Mouse (Mus musculus) cerebellum, adult 9-11 months (tissue): ENCODE measurements around the gene Cfi.

Experiments used
- DNase-seq: peaks from one replicate; pipeline ENCODE4 v3.0.0; 2022

Cfi gene

DNA sequence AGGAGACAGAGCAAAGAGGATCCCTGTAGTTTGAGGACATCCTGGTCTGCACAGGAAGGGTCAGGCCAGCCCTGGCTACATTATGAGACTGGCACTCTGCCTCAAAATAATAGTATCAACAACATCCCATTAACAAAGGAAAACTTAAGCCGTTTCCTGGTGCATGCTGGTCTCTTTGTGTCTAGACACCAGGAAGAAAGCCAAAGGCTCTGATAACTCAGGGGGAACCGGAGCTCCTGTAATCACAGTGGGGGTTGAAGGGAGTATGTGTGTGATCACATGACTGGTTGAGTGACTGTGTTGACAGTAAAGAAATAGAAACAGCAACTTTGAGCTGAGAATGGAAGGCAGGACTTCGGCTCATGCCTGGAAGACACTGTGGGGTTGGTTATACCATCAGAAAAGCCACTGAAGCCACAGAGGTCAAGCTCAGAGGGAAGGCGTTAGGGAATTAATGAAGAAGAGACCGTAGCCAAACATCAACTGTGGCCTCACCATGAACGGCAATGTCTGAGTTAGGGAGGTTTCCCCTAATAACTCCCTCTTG is at the start of gene Cfi:
Gene Cfi (plus strand): TSS at position 497 of the 547 bp plus-strand sequence.
- no peak for DNase-seq

DNA sequence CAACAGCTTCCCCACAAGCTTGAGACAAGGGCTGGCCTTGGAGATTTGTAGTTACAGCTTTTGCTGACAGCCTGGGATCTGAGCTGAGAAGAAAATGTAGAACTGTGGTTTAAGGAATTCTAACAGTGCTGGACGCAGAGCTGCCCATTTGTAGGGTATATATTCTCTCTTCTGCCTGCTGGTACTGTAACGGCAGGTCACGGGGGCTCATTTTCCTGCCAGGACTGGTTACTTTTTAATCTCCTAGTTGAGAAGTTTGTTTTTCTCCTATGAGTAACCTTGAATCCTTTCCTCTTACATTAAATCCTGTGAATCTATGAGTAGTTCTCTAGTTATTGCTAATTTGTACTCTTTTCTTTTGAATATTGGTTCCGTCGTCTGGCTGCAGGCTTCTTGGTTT is 41.9 kb upstream of the Cfi start:
- no peak for DNase-seq

DNA sequence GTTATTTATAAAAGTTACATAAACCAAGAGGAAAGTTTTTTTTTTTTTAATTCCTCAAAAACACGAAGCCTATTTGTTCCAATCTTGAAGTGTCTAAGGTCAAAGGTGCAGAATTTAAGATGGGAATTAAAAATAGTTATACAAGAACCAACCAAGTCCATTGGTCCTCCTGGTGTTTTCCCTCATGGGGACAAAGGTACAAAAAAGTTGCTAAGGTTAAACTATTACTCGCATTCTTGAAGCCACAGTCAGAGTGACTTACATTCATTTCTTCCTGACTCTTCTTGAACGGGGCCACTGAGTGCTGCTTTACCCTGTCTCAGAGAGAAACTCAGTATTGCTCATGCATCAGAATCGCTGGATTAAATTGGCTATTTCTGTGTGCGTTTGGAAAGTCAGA is 38.3 kb upstream of the Cfi start:
- no peak for DNase-seq

DNA sequence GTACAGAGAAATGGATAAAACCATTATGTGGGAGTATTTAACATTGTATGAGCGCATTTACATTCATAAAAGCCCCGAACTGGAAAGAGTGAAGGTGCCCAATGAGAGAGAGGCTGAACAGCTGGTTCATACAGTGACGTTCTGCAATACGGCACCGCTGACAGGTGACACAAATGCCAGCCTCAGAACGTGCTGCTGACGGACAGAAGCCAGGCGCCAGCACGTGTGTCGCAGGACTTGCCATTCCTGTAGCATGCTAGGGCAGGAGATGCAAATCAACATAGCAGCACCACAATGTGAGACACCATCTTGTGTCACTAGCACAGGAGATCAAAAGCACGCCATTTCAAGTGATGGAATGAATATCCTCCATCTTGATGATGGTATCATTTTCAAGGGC is 37.1 kb upstream of the Cfi start:
- no peak for DNase-seq

DNA sequence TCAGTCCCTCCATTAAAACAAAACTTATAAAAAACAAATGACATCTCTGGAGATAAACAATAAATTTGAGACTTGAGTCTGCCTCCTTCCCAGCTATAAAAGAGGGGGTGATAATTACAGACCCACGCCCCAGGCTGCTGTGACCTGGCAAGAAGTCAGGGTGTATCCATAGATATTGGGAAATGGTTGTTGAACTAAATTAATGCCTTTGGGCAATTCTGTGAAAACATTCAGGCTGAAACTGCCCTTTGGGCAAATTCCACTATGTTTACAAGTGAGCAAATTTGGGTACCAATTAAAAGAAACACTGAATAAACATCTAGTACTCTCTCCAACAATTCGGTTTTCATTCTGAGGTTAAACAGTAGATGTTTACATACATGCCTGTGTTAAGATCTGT is 36.7 kb upstream of the Cfi start:
- DNase-seq = no peak

DNA sequence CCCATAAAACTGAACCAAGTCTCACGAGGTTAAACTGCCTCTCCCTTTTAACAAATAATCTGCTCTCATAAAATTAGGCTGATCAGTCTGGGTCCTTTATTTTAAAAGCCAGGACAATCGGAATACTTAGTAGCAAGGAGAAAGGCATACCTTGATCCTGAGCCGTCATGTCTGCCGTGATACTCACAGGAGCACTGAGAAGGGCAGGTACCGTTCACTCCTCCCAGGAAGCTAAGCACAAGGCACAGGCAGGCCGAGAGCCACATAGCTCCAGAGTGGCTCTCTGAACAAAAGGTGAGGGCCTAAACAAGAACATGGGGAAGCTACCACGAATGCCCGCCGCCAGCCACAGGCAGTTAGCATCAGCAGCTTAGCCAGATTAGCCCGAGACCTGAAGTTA is 31.9 kb upstream of the Cfi start, which contains the start of gene Lrit3:
Gene Lrit3 (minus strand): TSS at position 266 of the 400 bp plus-strand sequence.
- no peak for DNase-seq

DNA sequence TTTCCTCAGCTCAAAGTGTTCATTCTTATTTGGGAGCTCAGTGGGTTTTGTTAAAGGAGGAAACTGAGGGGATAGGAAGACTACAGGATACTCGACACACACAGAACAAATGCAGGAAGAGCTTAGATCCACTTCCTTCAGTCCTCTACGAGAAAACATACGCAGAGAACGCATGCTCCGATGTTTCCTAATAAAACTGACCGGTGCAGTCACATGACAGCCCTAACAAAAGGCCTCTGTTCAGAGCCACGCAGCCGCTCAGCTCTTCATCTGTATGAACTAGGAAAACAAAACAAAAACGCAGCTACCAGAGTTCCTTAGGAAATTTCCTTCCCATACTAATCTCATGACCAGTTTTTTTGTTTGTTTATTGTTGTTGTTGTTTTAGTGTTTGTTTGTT is 14.8 kb upstream of the Cfi start:
- no peak for DNase-seq

DNA sequence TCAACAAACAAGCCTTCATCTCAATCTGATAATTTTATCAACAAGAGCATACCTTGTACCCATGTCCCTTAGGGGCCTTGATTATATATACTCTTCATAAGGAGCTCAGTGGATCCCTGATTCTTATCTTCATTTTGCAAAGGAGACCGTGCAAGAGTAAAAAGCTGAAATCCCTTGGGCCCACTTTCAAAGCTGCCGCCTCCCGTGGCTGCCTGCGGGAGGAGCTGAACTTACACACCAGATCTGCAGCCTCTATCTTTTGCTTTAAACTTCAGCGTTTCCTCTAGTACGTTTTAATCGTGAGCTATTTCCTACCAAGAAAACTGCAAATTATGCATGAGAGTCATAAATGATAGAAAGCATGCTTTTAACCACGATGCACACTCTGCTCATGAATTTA is 13.9 kb upstream of the Cfi start:
- DNase-seq = no peak

DNA sequence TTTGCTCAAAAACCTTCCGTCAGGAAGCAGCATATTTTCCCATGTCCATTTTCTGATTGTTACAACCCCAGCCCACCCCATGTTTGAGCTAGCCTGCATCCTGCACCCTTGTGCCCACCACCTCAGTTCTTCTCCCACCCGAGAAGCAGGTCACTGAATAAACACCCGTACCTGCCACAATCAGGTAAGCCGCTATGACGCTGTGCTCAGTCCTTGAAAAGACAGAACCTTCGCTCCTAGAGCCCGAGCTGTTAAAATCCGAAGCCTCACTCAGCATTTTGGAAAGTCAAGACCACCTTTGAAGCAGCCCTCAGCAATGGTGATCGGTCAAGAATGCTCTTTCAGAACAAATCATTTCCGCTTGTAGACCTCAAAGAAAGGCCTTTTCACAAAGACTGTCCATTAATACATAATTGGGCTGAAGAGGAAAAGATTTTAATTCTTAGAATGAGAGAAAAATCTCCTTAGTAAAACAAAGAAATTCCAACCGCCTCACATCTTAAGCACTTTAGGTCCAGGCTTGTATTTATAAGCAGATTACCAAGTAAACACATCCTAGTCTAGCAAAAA is 13.4 kb upstream of the Cfi start, which contains the start of gene Rrh:
Gene Rrh (minus strand): TSS at position 382 of the 570 bp plus-strand sequence.
- no peak for DNase-seq

DNA sequence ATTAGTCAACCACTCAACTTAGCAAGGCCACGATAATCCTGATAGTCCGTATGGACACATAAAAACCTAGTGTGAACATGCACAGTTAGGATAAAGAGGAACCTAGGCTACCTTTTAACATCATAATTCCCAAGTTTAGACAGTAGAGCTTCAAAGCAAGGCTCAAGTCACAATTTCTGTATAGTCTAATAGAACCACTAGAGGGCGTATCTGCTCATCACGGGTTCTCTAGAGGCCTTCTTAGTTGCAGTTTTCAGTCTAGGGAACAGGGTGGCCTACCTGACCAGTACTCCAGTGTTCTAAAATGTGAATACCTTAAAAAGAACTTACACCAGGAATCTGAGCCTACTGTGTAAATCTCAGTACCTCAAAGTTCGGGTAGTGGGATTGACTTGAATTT is 12.4 kb upstream of the Cfi start:
- DNase-seq = no peak

DNA sequence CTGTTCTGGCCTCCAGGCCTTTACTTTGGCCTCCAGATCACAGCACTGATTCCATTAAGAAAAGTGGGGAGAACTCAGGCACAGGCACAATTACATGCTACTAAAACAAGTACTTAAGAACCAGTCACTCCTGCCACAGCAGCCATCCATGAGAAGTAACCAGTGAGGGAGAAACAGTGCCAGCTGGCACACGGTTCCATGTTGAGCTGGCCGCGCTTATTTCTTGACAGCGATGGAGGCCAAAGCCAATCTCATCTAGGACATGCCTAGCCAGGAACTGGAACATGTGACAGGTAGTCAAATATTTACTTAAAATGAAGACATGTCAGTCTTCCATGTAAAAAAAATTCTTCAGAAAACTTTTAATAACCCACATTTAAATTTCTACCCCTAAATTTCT is 11.5 kb upstream of the Cfi start:
- DNase-seq = no peak

DNA sequence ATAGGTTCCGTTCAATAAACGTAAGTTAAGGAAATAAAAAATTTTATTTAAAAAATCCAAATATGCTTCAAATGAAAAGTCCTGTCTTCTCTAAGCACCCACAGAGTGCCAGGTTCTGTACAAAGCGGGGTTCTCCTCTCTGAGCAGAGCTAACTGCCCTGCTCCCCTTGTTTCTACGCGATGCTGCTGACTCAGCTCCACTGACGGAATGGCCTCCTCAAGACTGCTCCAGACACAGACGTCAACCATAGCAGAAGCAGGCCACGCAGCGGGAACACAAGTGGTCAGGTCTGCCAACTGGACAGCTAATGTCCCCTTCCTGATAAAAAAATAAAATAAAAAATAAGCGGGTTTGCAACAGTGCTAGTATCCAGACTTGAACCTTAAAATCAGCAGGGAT is 10.8 kb upstream of the Cfi start:
- DNase-seq = no peak

DNA sequence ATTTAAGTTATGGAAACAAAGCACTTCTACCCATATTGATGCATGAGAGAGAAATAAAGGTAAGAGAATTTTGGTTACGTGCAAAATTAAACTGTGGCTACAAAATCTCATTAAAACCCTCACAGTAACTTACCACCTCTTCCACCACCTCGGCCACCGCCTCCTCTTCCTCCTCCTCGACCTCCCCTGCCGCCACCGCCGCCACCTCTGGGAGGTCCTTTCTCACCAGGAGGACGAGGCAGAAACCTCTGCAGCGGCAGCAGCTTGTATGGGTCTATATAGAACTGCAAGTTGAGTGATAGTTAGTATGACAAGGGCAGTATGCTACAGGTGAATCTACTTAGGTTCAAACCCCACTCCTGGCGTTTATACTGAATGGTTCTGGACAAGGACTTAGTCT is 9.0 kb upstream of the Cfi start:
- no peak for DNase-seq

DNA sequence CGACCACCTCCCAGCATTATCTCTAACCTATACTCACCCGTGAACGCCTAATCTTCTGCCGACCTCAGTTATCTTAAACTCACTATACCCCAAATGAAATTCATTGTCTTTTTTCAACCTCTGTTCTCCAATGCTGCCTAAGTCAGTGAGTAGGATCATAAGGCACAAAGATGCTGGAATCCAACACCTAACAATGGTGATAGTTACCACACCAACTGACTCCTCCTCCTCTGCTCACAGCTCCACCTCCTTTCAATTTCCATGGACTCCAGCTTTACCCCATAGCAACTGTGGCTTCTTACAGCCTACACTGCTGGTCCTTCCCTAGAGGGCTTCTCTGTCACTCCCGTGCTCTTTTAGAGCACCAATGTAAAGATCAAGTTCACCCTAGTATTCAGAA is 8.0 kb upstream of the Cfi start:
- DNase-seq = no peak

DNA sequence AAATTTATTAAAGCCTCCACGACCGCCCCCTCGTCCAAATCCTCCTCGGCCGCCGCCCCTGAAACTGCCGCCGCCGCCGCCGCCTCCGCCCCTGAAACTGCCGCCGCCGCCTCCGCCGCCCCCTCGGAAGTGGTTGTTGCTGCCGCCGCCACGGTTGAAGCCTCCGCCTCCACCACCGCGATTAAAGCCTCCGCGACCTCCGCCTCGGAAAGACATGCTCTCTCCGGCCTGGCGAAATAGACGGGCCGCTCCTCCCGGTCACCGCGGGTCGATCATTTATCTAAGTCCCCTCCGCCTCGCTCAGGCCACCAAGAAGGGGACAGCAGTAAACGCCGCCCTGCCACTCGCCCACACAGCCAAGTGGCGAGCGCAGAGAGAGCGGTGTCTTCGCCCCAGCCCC is 5.1 kb upstream of the Cfi start:
- no peak for DNase-seq

DNA sequence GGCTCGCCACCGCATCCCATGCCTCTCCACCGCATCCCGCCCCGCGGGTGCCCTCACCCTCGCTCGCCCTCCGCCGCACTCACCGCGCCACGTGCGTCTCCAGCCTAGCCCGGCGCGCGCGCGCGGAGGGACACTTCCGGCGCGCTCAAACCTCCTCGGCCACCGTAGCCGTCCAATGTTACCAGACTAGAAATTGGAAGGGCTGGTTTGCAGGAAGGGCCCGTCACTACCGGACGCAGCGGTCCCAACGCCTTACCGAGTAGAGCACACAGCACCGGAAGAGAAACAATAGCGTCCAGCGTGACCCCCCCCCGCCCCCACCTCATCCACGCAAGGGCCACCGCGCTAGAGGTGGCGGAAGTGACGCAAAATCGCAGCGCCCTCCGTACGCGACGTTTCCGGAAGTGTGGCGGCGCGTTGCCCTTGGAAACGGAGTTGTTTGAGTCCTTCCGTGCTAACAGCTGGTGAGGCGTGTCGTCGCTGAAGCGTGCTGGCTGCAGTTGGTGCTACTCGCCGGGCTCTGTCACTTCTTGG is 4.6 kb upstream of the Cfi start, which contains the start of gene Gar1:
Gene Gar1 (minus strand): TSS at position 362 of the 534 bp plus-strand sequence.
- peak; percentile 96 for DNase-seq

DNA sequence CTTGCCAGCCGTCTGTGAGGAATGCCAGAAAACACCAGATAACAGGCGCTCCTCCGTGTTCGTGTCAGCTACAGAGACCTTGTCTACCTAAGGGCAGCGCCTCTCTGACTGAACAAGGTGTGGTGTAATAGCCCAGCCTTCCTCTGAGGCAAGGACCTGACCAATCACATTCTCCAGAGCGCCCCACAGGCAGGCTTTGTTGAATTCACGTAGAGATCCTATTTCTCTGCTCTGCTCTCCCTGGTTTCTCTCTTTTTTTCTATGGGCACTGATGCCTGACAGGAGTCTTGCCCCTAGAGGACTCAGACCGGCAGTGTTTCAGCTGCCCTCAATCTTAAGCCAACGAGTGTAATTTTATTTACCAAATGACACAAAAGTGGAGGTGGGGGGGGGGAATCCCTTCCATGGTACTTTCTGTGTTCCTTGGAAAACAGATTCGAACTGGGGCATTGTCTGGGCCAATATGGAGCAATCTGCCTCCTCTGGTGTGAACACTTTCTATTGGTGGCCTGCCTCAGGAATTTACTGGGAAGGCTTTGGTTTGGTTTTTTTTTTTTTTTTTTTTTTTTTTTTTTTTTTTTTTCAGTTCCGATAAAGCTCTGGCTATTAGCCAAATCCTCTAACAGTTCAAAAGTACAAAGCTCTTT is 490 bp downstream of the Cfi start:
- DNase-seq = no peak

DNA sequence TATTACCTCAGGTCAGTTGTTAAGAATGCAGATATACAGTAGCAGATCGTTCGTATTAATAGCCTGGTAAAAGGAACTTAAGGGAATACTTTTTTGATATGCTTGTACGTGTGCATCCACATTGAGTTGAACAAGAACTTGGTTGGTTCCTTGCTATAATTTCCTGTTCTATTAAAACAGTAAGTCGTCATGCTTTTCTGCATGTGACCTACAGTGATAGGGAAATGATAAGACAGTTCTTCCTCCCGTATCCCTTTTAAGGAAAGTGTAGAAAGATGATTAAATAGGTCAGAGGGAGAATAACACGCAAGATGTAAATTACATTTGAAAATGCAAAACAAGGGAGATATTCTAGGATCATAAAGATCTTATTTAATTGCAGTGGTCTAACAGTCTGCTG is 1.3 kb downstream of the Cfi start:
- DNase-seq = no peak

DNA sequence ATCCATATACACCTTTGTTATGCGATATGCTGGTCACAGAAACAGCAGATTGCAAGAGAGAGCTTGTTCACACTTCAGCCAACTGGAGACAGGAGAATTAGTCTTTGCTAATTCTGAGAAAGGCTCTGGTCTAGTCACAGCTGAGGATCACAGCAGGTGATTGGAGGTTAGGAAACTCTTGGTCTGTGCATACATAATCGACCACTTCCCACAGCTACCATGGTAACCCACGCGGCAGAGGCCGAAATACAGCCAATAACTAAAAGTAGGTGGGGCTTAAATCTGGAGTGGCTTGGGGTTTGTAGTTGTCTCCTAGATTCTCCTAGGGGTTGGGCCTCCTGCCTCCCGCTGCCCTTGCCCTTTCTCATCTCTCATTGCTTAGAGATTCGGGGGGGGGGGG is 2.3 kb downstream of the Cfi start:
- no peak for DNase-seq

DNA sequence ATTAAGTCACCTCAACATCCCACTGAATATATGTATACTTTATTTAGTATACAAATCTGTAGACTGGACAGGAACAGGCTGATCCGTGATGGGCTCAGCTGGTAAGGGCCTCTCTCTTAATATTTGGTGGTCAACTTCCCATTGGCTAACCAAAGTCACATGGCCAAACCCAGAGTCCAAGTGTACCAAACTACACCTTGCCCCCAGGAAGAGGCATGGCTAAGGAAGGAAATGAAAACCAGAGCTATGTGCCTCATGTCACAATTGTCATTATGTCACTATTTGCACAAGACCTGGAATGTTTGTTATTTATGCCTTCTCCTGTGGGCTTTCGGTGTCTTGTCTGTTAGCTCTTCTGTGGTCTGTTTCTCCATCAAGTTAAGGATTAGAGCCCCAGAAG is 10.2 kb downstream of the Cfi start:
- no peak for DNase-seq

DNA sequence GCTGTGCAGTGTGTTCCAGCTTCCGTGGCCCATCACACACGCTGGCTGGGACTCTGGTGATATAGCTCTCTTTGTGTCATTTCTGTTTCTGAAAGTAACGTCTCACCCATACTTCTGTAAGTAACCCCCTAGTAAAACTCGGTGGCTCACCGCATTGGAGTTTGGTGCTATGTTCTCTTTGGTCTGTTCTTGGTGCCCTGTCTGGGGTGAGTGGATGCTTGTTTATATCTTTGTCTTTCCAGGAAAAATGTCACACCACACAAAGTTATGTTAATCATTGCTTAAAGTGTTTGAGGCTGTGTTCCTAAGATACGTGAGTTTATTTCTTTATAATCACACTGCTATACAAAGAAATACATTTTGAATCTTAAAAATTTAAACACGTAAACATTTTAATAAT is 11.2 kb downstream of the Cfi start:
- DNase-seq = no peak

DNA sequence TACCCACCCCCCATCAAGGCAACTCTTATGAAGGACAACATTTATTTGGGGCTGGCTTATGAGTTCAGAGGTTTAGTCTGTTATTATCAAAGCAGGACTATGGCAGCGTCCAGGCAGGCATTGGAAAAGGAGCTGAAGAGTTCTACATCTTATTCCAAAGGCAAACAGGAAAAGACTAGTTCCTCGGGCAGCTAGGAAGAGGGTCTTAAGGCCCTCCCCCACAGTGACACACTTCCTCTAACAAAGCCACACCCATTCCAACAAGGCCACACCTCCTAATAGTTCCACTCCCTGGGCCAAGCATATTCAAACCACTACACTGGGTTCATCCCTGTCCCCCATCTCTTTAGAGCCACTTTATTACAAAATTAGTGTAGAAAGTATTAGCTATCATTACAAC is 26.9 kb downstream of the Cfi start:
- no peak for DNase-seq

DNA sequence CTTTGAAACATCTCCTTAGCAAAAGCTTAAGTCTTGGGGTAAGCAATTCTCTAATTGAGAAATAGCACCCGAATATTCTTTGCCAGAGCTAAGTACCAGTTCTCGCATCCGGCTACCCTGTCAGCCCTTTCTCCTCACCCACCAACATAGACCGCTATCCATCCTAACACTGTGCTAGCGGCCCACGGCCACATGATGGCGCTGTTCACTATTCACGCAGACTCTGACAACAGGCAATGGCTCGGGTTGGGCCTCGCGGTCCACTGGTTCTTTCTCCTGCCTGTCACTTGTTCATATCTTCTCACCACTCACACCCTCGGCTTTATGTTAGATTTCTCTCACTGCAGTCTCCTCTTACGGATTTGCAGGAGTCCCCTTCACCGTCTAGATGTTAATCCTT is 28.0 kb downstream of the Cfi start:
- peak; percentile 22 for DNase-seq

DNA sequence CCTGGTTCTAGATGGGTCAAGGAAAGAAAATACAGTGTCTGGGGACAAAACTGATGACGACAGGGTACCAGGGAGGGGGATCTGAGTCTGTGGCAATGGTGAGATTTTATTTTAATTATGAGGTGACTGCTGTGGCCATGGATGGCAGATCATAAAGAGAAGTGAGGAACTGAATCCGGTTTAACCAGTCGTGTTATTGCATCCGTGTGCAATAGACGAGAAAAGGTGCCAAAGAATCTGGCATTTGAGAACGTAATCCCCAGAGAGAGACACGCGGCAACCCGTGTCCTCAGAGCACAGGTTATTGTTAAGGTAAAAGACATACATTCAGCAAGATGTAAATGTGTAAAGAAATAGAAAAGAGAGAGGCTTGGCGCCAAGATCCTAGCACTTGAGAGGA is 41.6 kb downstream of the Cfi start:
- no peak for DNase-seq
